Mouse (Mus musculus) stomach, postnatal 0 days (tissue): Measurements from ENCODE around the gene Axl.

ENCODE experiments used
- CTCF ChIP-seq: IDR thresholded peaks from 2 replicates; pipeline ENCODE4 v1.5.1; 2016; ENCODE audit warnings: antibody characterized with exemption, low read depth, mild to moderate bottlenecking, moderate library complexity
- EP300 ChIP-seq: optimal IDR thresholded peaks from 2 replicates; pipeline ENCODE3; 2016; ENCODE audit warnings: antibody characterized with exemption

GRCm38 (mm10) chr7:25831557-25832530 is 43.3 kb upstream of the Axl start:
- TF ChIP-seq CTCF (no peak), EP300 (no peak)
